Mouse (Mus musculus): ENCODE results near the gene Nipal3. TPM values are rescaled to one million over a fixed set of nuclear protein-coding genes. Genes with fewer than 3 reads are reported as not detected.
A peak's percentile ranks its signal among the peaks of the same experiment; 100 is the strongest.

Nipal3 gene
- total and polyA plus RNA-seq, 2 experiments: 5.4 to 7.5 TPM

- H3K79me2 ChIP-seq (ENCODE audit: control insufficient read depth, insufficient read depth, low read length): no peaks in the 10 kb centered on the region
- no peak for DNase-seq (ENCODE audit: extremely low read depth, low read depth, low spot score)
- H3K27ac ChIP-seq (replicated peaks; ENCODE audit: insufficient read depth, low read depth, low read length): no peak overlapping the region
- H3K4me3 ChIP-seq (ENCODE audit: insufficient read depth, low read depth, low read length): no peak overlapping the region
- TF ChIP-seq POLR2A (IDR thresholded peaks at IDR 0.05; ENCODE audit: extremely low read depth, insufficient read depth, low read length) (no peak), CTCF (IDR thresholded peaks at IDR 0.05; ENCODE audit: low read depth, low read length) (no peak)
- WGBS: 85% methylated on average over 6 of the region's 6 CpGs
- no peaks in the 10 kb centered on the region for H3K27me3 ChIP-seq (ENCODE audit: control insufficient read depth, insufficient read depth, low read length)
- H3K9ac ChIP-seq (ENCODE audit: low read depth, low read length): no peak overlapping the region
- H3K4me1 ChIP-seq (ENCODE audit: control insufficient read depth, insufficient read depth, low read length): peaks cover 6% of the 10 kb centered on the region; the same call in 1 of the 2 replicates
- no peaks in the 10 kb centered on the region for H3K36me3 ChIP-seq (ENCODE audit: control insufficient read depth, insufficient read depth, low read length)
Observed at GRCm38 (mm10) chr4:135498136-135498535, 3.3 kb upstream of the Nipal3 start.

- Histone ChIP-seq H3K4me1 (ENCODE audit: control insufficient read depth, insufficient read depth, low read length) (peaks cover 6% of the 10 kb centered on the region; the same call in 1 of the 2 replicates), H3K79me2 (ENCODE audit: control insufficient read depth, insufficient read depth, low read length) (no peaks in the 10 kb centered on the region), H3K4me3 (ENCODE audit: insufficient read depth, low read depth, low read length) (no peak overlapping the region), H3K36me3 (ENCODE audit: control insufficient read depth, insufficient read depth, low read length) (no peaks in the 10 kb centered on the region), H3K9ac (ENCODE audit: low read depth, low read length) (no peak overlapping the region), H3K27me3 (ENCODE audit: control insufficient read depth, insufficient read depth, low read length) (no peaks in the 10 kb centered on the region), H3K27ac (replicated peaks; ENCODE audit: insufficient read depth, low read depth, low read length) (no peak overlapping the region)
- 29% methylated on average over 18 of the region's 18 CpGs for WGBS
- peak; percentile 69 for DNase-seq (ENCODE audit: extremely low read depth, low read depth, low spot score)
- TF ChIP-seq POLR2A (IDR thresholded peaks at IDR 0.05; ENCODE audit: extremely low read depth, insufficient read depth, low read length): no peak
- no peak for TF ChIP-seq CTCF (IDR thresholded peaks at IDR 0.05; ENCODE audit: low read depth, low read length)
Observed at GRCm38 (mm10) chr4:135495810-135496209, 972 bp upstream of the Nipal3 start.

GRCm38 (mm10) chr4:135495397-135495791, 556 bp upstream of the Nipal3 start:
- Histone ChIP-seq H3K79me2 (ENCODE audit: control insufficient read depth, insufficient read depth, low read length) (no peaks in the 10 kb centered on the region), H3K4me1 (ENCODE audit: control insufficient read depth, insufficient read depth, low read length) (peaks cover 6% of the 10 kb centered on the region; the same call in 1 of the 2 replicates), H3K27me3 (ENCODE audit: control insufficient read depth, insufficient read depth, low read length) (no peaks in the 10 kb centered on the region), H3K4me3 (ENCODE audit: insufficient read depth, low read depth, low read length) (peak overlapping the region; percentile 80; the same call in 1 of the 2 replicates), H3K9ac (ENCODE audit: low read depth, low read length) (no peak overlapping the region; the same call in 1 of the 2 replicates), H3K27ac (replicated peaks; ENCODE audit: insufficient read depth, low read depth, low read length) (no peak overlapping the region), H3K36me3 (ENCODE audit: control insufficient read depth, insufficient read depth, low read length) (peaks cover 3% of the 10 kb centered on the region; the same call in 1 of the 2 replicates)
- no peak for DNase-seq (ENCODE audit: extremely low read depth, low read depth, low spot score)
- no peak for TF ChIP-seq CTCF (IDR thresholded peaks at IDR 0.05; ENCODE audit: low read depth, low read length)
- TF ChIP-seq POLR2A (IDR thresholded peaks at IDR 0.05; ENCODE audit: extremely low read depth, insufficient read depth, low read length): no peak
- WGBS: 19% methylated on average over 9 of the region's 9 CpGs

GRCm38 (mm10) chr4:135493691-135494520, 932 bp downstream of the Nipal3 start:
- peak overlapping the region; percentile 39 for H3K9ac ChIP-seq (ENCODE audit: low read depth, low read length)
- no peaks in the 10 kb centered on the region for H3K27me3 ChIP-seq (ENCODE audit: control insufficient read depth, insufficient read depth, low read length)
- no peak overlapping the region for H3K27ac ChIP-seq (replicated peaks; ENCODE audit: insufficient read depth, low read depth, low read length)
- WGBS: 2% methylated on average over 33 of the region's 33 CpGs
- peaks cover 4% of the 10 kb centered on the region; the same call in 1 of the 2 replicates for H3K36me3 ChIP-seq (ENCODE audit: control insufficient read depth, insufficient read depth, low read length)
- TF ChIP-seq POLR2A (IDR thresholded peaks at IDR 0.05; ENCODE audit: extremely low read depth, insufficient read depth, low read length) (0 out of 2 replicates have a peak, but pooled peaks have one; percentile 7), CTCF (IDR thresholded peaks at IDR 0.05; ENCODE audit: low read depth, low read length) (peak; percentile 23; the same call in 1 of the 2 replicates)
- H3K4me3 ChIP-seq (ENCODE audit: insufficient read depth, low read depth, low read length): peak overlapping the region; percentile 80
- no peaks in the 10 kb centered on the region for H3K79me2 ChIP-seq (ENCODE audit: control insufficient read depth, insufficient read depth, low read length)
- peak; percentile 63 for DNase-seq (ENCODE audit: extremely low read depth, low read depth, low spot score)
- H3K4me1 ChIP-seq (ENCODE audit: control insufficient read depth, insufficient read depth, low read length): peaks cover 6% of the 10 kb centered on the region; the same call in 1 of the 2 replicates

GRCm38 (mm10) chr4:135493271-135493670, 1.6 kb downstream of the Nipal3 start:
- Histone ChIP-seq H3K27me3 (ENCODE audit: control insufficient read depth, insufficient read depth, low read length) (no peaks in the 10 kb centered on the region), H3K9ac (ENCODE audit: low read depth, low read length) (no peak overlapping the region), H3K79me2 (ENCODE audit: control insufficient read depth, insufficient read depth, low read length) (no peaks in the 10 kb centered on the region), H3K27ac (replicated peaks; ENCODE audit: insufficient read depth, low read depth, low read length) (no peak overlapping the region), H3K4me3 (ENCODE audit: insufficient read depth, low read depth, low read length) (0 out of 2 replicates have a peak overlapping the region, but pooled peaks have one; percentile 80), H3K36me3 (ENCODE audit: control insufficient read depth, insufficient read depth, low read length) (peaks cover 4% of the 10 kb centered on the region; the same call in 1 of the 2 replicates), H3K4me1 (ENCODE audit: control insufficient read depth, insufficient read depth, low read length) (peaks cover 6% of the 10 kb centered on the region; the same call in 1 of the 2 replicates)
- 44% methylated on average over 4 of the region's 4 CpGs for WGBS
- TF ChIP-seq POLR2A (IDR thresholded peaks at IDR 0.05; ENCODE audit: extremely low read depth, insufficient read depth, low read length): no peak
- no peak for TF ChIP-seq CTCF (IDR thresholded peaks at IDR 0.05; ENCODE audit: low read depth, low read length)
- no peak for DNase-seq (ENCODE audit: extremely low read depth, low read depth, low spot score)
